Mouse (Mus musculus) embryonic facial prominence, embryonic 14.5 days (tissue): ENCODE measurements around the gene Lrmda. TPM values are rescaled to one million over a fixed set of nuclear protein-coding genes. Genes with fewer than 3 reads are reported as not detected.
A peak's percentile ranks its signal among the peaks of the same experiment; 100 is the strongest.

Experiments
- ATAC-seq: fragments of 200-750 bp; cut with Nextera tagmentation; 2 replicates; pipeline ENCODE4 v1.8.0; 2017; ENCODE audit warnings: low read depth, moderate number of reproducible peaks, moderate TSS enrichment
- DNase-seq: peaks from one replicate; pipeline ENCODE4 v3.0.0-alpha.2; 2015; ENCODE audit warnings: low spot score
- H3K27ac ChIP-seq: fragments of 300-500 bp; sonication (generic); replicated peaks from 2 replicates; pipeline ENCODE4 v1.5.1; 2014; ENCODE audit warnings: low read depth, mild to moderate bottlenecking, low read length, moderate library complexity
- H3K27me3 ChIP-seq: fragments of 300-500 bp; sonication (generic); replicated peaks from 2 replicates; pipeline ENCODE4 v1.6.1; 2014; ENCODE audit warnings: low read length; ENCODE audit not compliant: control insufficient read depth, insufficient read depth
- H3K36me3 ChIP-seq: fragments of 300-500 bp; sonication (generic); 2 replicates; pipeline ENCODE4 v1.6.1; 2014; ENCODE audit warnings: low read length, mixed read lengths; ENCODE audit not compliant: control insufficient read depth, insufficient read depth
- H3K4me1 ChIP-seq: fragments of 300-500 bp; sonication (generic); 2 replicates; pipeline ENCODE4 v1.6.1; 2014; ENCODE audit warnings: antibody characterized with exemption, low read length; ENCODE audit not compliant: control insufficient read depth, insufficient read depth
- H3K4me2 ChIP-seq: fragments of 300-500 bp; sonication (generic); 2 replicates; pipeline ENCODE4 v1.6.1; 2014; ENCODE audit warnings: low read depth, mild to moderate bottlenecking, low read length, moderate library complexity, mixed read lengths
- H3K4me3 ChIP-seq: fragments of 300-500 bp; sonication (generic); 2 replicates; pipeline ENCODE4 v1.5.1; 2014; ENCODE audit warnings: low read depth, mild to moderate bottlenecking, low read length
- H3K9ac ChIP-seq: fragments of 300-500 bp; sonication (generic); 2 replicates; pipeline ENCODE4 v1.6.1; 2014; ENCODE audit warnings: low read depth, mild to moderate bottlenecking, low read length, moderate library complexity, mixed read lengths
- H3K9me3 ChIP-seq: fragments of 300-500 bp; sonication (generic); 2 replicates; pipeline ENCODE4 v1.6.1; 2016; ENCODE audit warnings: low read length; ENCODE audit not compliant: control insufficient read depth
- WGBS: fragments of 180-500 bp; shearing (Covaris S2); extraction: QIAGEN DNeasy Blood & Tissue Kit; methylation state at CpG from one replicate; pipeline ENCODE4 v1.1.7; 2014; 5-methylcytosine and 5-hydroxymethylcytosine counted together
- polyA plus RNA-seq: library from polyadenylated mRNA; unstranded; fragments of >200 nt; fragmentation: Nextera tagmentation; extraction: Ambion mirVana; gene quantifications from 2 replicates; pipeline ENCODE4 v1.2.1, GENCODE M21; 2014

Gene Lrmda
- polyA plus RNA-seq, 1 experiment from 2014 or later, result 0.24 TPM

DNA sequence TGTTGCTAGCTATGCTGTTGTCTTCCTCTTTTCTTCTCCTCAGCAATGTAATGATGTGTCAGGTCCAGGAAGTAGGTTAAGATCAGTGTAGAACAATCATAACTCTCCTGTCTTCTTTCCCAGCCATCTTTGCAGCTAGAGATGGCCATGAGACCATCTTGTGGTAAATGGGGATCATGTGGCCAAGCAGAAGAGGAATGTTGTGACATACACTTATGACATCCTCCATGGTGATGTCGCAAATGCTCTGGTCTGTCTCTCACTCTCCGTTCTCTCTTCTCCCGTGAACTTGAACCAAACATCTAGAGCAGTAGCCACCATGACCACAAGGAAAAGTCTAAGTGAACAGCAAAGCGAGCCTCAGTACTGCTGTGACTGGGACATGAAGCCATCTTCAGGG lies 19.9 kb upstream of the Lrmda start:
- Histone ChIP-seq H3K36me3 (no peaks in the 10 kb centered on the region), H3K4me3 (no peak overlapping the region), H3K27me3 (peaks cover 8% of the 10 kb centered on the region; the same call in 1 of the 2 replicates), H3K9ac (no peak overlapping the region), H3K4me2 (no peak overlapping the region), H3K4me1 (0 out of 2 replicates have a peak, but pooled peaks cover under 1% of the 10 kb centered on the region), H3K9me3 (no peaks in the 10 kb centered on the region), H3K27ac (no peak overlapping the region)
- DNase-seq, result no peak
- WGBS, result 93% methylated on average over 4 of the region's 4 CpGs
- ATAC-seq, result no peak

DNA sequence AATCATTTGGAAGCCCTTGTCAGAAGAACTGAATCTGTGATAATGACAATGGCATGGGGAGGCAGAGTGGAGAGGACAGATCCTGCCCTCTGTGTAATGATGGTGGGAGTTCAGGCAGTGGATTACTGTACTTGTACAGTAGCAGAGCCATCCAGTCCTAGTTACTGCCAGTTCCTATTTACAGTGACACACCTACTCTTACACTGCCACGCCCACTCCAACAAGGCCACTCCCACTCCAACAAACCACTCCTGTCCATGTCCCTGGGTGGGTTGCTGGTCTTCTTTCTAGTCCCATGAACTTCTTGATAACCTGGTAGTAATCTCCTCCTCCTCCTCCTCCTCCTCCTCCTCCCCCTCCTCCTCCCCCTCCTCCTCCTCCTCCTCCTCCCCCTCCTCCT lies 16.3 kb upstream of the Lrmda start:
- H3K4me1 ChIP-seq, result no peaks in the 10 kb centered on the region
- no peaks in the 10 kb centered on the region for H3K27me3 ChIP-seq
- no peak overlapping the region for H3K27ac ChIP-seq
- no peak overlapping the region for H3K4me3 ChIP-seq
- H3K9me3 ChIP-seq, result no peaks in the 10 kb centered on the region
- no peak for DNase-seq
- no peaks in the 10 kb centered on the region for H3K36me3 ChIP-seq
- 67% methylated on average over 1 of the region's 1 CpGs for WGBS
- ATAC-seq, result no peak
- H3K9ac ChIP-seq, result no peak overlapping the region
- H3K4me2 ChIP-seq, result no peak overlapping the region

DNA sequence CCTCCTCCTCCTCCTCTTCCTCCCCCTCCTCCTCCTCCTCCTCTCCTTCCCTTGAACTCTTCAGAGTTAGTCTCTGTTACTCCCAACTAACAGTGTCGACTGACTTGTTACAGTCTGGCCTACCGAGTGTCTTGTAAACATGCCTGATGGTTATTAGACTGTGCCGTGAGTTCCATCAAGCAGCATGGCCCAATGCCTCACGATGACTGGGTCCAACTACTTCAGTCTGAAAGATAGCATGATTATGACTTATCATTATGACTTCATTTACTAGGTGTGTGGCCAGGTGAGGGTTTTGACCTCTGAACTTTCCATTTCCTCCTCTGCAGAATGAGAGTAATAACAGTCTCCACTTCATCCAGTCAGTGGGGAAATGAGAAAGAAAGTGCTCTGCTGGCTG lies 15.9 kb upstream of the Lrmda start:
- Histone ChIP-seq H3K9me3 (no peaks in the 10 kb centered on the region), H3K27ac (no peak overlapping the region), H3K4me3 (no peak overlapping the region), H3K4me1 (no peaks in the 10 kb centered on the region), H3K36me3 (no peaks in the 10 kb centered on the region), H3K4me2 (no peak overlapping the region), H3K27me3 (no peaks in the 10 kb centered on the region), H3K9ac (no peak overlapping the region)
- ATAC-seq (no peak), DNase-seq (no peak)
- 85% methylated on average over 4 of the region's 4 CpGs for WGBS

DNA sequence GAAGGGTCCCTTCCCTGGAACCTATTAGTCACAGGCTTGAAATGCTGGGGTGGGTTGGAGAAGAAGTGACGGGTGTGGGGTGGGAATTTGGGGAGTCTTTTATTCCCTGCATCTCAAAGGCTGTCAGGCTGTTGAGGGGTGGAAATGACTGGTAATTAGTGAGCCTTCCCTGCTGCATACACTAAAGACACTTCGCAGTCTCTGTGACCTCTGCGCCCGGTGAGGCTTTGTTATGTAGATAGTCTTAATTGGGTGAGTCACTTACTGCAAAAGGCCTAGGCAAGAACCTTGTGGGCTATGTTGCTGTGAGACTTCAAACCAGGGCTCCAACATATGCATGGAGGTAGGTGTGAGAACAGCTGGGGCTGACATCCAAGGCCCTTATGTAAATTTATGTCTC lies 14.6 kb upstream of the Lrmda start:
- Histone ChIP-seq H3K27ac (no peak overlapping the region), H3K4me3 (no peak overlapping the region), H3K9me3 (no peaks in the 10 kb centered on the region), H3K9ac (no peak overlapping the region), H3K4me1 (no peaks in the 10 kb centered on the region), H3K36me3 (no peaks in the 10 kb centered on the region), H3K27me3 (no peaks in the 10 kb centered on the region), H3K4me2 (no peak overlapping the region)
- ATAC-seq (no peak), DNase-seq (no peak)
- 23% methylated on average over 4 of the region's 4 CpGs for WGBS

DNA sequence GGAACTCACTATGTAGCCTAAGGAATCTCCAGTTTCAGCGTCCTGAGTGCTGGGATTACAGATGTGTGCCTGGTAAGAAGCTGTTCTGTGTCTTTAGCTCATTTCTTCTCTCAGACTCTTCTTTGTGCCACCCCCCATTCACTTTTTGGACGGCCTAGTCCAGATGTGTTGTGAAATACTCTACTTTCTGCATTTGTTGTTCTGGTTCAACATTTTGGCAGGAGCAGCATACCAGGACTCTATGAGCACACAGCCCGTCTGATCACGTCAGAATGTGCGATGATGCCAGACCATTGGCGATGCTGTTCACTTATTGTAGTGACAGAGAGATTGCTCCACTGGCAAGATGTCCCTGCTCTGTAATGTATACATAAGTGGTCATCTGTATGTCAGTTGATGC lies 12.5 kb upstream of the Lrmda start:
- Histone ChIP-seq H3K27me3 (no peaks in the 10 kb centered on the region), H3K4me3 (no peak overlapping the region), H3K9me3 (no peaks in the 10 kb centered on the region), H3K4me1 (no peaks in the 10 kb centered on the region), H3K36me3 (no peaks in the 10 kb centered on the region), H3K4me2 (no peak overlapping the region), H3K9ac (no peak overlapping the region), H3K27ac (no peak overlapping the region)
- DNase-seq, result no peak
- WGBS, result 74% methylated on average over 6 of the region's 6 CpGs
- no peak for ATAC-seq

DNA sequence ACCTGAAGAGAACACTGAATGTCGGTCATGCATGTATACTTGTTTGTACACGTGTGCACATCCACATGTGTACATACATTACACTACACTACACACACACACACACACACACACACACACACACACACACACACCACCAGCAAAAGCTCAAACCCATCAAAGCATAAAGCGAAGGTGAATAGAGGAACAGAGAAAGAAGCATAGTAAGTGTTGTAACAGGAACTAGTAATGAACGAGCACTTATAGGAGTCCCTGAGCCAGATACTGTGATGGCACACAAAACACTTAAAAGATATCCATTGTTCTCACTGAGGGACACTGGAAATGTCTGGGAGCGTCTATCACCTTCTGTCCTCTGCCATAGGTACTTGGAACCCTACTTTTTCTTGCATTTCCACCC lies 5.2 kb upstream of the Lrmda start:
- no peak overlapping the region for H3K9ac ChIP-seq
- no peak for ATAC-seq
- H3K36me3 ChIP-seq, result no peaks in the 10 kb centered on the region
- H3K9me3 ChIP-seq, result no peaks in the 10 kb centered on the region
- H3K27ac ChIP-seq, result no peak overlapping the region
- no peak overlapping the region for H3K4me2 ChIP-seq
- H3K4me1 ChIP-seq, result peaks cover 2% of the 10 kb centered on the region
- no peak for DNase-seq
- H3K27me3 ChIP-seq, result peaks cover 4% of the 10 kb centered on the region; the same call in 1 of the 2 replicates
- H3K4me3 ChIP-seq, result no peak overlapping the region
- WGBS, result 83% methylated on average over 5 of the region's 5 CpGs

DNA sequence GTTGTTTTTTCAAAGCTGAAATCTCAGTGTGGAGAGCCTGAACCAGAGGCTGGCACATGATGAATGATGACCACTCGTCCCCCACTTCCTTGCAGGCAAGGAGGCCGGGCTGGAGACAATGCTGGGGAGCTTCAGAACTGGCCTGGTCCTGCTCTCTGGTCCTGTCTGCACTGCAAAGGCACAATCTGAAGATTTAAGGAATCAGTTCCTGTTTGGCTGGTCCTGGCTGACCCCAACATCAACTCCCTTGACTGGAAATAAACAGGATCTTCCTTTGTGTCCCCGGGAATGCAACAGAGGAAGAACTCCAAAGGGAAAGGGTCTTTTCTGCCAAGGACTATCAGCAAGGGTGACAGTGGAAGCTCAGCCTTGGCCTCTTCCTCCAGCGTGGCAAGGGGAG lies 4.7 kb upstream of the Lrmda start:
- WGBS, result 66% methylated on average over 4 of the region's 4 CpGs
- DNase-seq, result no peak
- Histone ChIP-seq H3K9ac (no peak overlapping the region), H3K36me3 (no peaks in the 10 kb centered on the region), H3K9me3 (no peaks in the 10 kb centered on the region), H3K27ac (no peak overlapping the region), H3K4me2 (no peak overlapping the region), H3K27me3 (peaks cover 6% of the 10 kb centered on the region; the same call in 1 of the 2 replicates), H3K4me1 (peaks cover 7% of the 10 kb centered on the region), H3K4me3 (no peak overlapping the region)
- ATAC-seq, result no peak

DNA sequence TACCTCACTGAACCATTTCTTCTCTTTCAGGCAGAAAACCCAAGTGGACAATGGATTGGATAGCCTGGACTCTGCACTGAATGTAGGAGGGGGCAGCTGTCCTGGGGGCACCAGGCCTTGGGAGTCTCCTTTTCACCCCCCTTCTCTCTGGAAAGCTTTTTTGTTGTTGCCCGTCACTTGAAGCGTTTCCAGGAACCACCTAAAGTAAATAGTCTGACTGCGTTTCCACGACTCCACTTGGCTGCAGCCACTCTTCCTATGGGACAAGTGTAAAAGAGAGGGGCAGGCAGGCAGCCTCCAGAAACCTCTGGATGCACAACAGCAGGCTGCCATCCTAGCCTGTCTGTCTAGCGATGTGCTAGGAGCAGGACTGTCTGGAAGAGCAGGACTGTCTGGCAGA lies 2.5 kb upstream of the Lrmda start:
- no peak for DNase-seq
- no peak overlapping the region for H3K9ac ChIP-seq
- no peaks in the 10 kb centered on the region for H3K36me3 ChIP-seq
- H3K4me2 ChIP-seq, result no peak overlapping the region
- peaks cover 7% of the 10 kb centered on the region for H3K4me1 ChIP-seq
- H3K9me3 ChIP-seq, result no peaks in the 10 kb centered on the region
- WGBS, result 45% methylated on average over 5 of the region's 5 CpGs
- H3K4me3 ChIP-seq, result no peak overlapping the region
- no peak for ATAC-seq
- peaks cover 12% of the 10 kb centered on the region; the same call in 1 of the 2 replicates for H3K27me3 ChIP-seq
- H3K27ac ChIP-seq, result no peak overlapping the region

DNA sequence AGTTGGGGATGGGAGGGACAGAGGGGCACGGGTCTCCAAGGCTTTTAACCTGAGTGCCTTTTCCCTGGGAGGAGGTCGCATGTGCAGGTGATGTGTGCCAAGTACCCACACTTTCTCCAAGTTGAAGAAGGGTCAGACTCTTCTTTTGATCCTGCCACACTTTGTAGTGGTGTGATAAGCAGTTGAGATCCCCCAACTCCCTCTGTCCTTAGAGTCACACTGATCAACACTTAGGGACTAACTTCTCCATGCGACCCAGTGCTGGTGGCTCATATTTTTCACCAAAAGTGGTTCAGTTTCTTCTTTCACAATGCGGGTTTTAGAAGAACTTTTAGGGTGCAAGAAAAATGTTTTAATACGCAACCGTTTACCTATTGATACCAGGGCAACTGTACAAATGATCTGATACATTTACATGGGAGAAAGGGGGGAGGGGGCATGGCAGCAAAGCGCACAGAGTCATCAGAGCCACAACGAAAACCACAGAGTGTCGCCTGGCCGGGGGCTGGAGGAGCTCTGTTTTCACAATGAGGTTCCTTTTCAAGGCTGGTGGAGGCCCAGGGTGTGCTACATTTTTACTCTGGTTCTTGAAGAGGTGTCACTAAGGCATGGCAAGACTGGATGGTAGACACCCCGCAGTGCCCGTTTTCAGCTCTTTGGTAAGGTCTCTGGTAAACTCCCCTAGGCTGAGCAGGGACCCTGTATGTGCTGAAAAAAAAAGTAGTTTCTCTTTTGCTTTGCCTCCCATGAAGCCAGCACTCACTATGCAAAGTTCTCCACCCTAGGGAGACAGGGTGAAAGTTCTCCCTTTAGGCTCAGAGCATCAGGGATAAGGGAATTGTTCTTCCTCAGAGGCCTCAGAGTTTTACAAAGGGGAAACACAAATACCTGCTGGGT lies 685 bp downstream of the Lrmda start:
- Histone ChIP-seq H3K4me2 (peak overlapping the region; percentile 83), H3K27ac (no peak overlapping the region), H3K4me1 (peaks cover 7% of the 10 kb centered on the region), H3K36me3 (no peaks in the 10 kb centered on the region), H3K27me3 (peaks cover 12% of the 10 kb centered on the region; the same call in 1 of the 2 replicates), H3K4me3 (peak overlapping the region; percentile 39), H3K9ac (peak overlapping the region; percentile 57), H3K9me3 (no peaks in the 10 kb centered on the region)
- 37% methylated on average over 12 of the region's 12 CpGs for WGBS
- no peak for ATAC-seq
- DNase-seq, result no peak
